Mouse (Mus musculus) frontal cortex, adult (tissue): ENCODE data around the gene Pced1b.

Experiments used
- ATAC-seq: cut with Nextera tagmentation; 2 replicates; pipeline ENCODE4 v1.9.2; 2017; ENCODE audit warnings: mild to moderate bottlenecking, moderate library complexity, mixed read lengths; ENCODE audit not compliant: low TSS enrichment

Pced1b gene

DNA sequence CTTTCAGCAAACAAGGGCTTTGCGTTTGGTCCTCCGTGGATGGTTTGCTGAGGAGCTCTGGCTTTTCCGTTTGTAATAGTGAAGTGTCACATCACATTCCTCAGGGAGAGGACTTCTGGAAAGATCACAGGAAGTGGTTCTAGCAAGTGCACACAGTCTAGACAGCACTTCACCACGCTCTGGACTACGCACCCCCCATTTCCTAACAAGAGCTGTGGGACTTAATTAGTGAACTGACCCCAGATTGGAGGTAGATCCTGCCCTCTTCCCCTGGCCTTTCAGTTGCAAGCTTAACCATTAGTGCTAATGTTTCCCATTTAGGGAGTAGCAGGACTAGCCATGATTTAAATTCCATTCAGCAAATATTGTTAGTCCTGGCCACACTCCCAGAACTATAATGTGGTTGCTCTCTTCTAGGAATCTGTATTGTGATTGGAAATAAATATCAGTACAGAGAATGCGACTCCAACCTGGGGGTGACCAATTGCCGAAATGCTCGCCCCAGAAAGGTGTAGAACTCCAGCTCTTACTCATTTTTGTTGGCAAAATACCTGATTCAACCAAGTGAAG is 10.4 kb downstream of the Pced1b start:
- no peak for ATAC-seq

DNA sequence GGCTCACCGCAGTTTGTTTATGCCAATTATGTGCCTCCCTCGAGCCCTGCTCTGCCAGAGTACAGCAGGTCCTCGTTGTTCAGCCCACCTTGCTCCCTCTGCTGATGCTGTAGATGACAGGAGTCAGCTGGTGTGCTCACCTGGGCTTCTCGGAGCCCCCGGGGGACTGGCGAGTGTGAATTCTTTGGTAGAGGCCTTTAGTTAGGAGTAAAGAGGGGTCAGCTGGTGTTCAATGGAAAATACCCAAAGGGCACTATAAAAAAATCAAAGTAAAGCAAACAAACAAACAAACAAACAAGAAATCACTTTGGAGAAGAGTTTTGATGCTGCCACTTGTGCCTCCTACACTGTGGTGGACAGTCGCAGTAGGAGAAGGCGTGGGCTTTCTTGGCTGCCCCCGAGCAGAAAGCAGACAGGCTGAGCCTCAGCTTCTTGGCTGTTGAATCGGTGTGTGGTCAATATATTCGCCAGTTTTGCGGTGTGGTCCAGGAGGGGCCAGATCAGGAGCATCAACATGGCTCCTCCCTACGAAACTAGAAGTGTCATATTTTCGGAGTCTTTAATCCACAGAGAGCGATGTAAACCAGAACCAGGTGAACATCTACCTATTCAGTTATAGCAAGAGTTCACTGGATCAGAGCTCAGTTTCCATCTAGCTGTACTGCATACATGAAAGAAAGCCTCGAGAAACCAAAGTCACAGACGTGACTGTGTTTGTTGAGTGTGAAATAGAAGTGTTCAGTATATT is 11.8 kb downstream of the Pced1b start:
- no peak for ATAC-seq

DNA sequence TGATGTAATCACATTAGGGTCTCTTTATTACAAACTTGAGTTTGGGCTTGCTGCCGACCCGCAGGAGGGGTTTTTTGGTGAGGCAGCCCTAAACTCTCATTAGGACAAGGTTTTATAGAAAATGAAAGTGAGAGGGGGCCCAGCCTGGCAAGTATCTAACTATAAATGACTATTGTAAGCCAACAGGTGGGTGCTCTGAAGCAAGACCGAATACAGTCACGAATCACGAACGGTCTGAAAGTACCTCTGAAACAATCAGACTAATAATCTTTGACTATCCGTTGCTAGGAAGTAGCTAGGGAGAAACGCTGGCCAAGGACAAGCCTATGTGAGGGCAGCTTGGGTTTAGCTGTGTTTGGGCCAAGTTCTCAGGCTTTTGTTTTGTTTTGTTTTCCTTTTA is 12.4 kb downstream of the Pced1b start:
- no peak for ATAC-seq

DNA sequence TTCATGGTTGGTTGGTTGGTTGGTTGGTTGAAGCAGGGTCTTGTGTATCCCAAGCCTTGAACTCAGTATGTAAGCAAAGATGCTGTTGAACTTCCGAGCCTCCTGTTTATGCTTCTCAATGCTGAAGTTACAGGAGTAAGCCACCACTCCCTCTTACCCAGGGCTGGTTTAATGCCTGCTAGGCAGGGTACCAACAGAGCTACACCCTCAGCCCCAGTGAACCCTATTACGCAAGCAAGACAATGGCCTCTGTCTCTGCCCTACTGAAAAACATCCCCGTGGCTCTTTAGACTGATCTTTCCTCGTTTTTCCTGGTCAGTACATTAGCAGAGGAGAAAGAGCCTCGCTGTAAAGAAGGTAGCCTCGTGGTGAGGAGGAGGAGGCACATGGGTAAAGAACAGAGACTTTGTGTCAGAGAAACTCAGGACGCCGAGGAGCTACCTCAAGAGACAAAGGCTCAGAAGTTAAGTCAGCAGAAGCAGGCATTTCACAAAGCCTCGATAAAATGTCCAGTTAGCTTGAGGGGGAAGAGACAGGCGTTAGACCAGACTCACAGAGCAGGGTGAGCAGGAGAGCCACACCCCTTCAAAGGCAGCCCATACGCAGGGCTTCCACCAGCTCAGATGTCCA is 13.2 kb downstream of the Pced1b start:
- ATAC-seq = no peak

DNA sequence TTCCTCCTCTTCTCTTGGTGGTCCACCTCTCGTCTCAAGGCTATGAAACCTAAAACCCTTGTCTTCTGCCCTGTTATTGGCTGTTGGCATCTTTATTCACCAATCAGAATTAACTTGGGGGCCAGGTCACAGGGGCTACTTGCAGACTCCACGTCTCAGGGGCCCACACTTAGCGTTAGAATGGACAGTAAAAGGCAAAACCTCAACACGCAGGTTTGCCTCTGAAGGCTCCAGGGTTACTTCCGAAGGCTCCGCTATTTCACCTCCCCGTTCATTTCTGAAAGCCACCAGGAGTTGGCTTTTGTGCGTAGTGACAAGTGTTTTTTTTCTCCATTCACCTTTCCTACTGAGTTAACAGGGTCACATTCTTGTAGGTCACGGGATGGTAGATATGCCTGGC is 15.3 kb downstream of the Pced1b start:
- ATAC-seq = no peak

DNA sequence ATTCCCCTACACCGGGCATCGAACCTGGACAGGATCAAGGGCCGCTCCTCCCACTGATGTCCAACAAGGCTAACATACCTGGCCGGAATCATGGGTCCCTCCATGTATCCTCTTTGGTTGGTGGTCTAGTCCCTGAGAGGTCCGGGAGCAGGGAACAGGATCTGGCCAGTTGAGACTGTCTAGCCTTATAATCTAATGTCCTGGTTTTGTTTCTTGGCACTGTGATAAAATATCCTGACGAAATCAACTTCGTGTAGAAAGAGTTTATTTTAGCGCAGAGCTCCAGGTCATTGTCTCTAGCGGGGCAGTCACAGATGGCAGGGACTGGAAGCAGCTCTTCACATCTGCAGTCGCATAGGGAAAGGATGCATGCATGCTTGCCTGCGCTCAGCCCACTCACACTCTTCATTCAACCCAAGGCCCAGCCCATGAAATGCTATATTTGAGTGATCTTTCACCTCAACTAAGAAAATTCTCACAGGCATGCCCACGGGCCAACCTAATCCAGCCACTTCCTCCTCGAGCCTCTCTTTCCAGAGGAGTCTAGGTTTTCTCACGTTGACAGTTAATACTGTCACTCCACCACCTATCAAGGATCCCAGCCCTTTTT is 19.4 kb downstream of the Pced1b start:
- ATAC-seq = no peak

DNA sequence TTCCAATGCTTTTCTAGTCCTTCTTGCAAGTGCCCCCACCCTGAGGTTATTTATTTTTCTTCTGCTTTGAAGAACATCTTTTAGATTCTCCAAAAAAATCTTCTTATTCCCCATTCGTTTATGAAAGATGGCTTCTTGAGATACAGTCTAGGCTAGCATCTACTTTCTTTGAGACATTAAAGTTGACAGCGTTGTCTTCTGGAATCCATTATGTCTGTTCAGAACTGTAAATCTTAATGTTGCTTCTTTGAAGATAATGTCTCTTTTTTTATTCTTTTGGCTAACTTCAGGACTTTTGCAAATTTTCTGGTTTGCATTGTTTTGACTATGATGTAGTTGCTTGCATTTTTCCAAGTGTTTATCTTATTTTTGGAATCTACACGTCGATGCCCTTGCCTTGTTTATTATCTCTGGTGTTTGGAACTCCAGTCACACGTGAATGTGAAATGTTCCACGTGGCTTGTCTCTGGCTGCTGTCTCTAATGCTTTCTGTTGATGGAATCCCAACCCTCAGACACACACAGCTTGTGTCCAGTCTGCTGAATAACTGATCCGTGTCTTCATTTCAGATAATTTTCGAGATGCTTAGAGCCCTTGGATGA is 20.3 kb downstream of the Pced1b start:
- ATAC-seq = no peak

DNA sequence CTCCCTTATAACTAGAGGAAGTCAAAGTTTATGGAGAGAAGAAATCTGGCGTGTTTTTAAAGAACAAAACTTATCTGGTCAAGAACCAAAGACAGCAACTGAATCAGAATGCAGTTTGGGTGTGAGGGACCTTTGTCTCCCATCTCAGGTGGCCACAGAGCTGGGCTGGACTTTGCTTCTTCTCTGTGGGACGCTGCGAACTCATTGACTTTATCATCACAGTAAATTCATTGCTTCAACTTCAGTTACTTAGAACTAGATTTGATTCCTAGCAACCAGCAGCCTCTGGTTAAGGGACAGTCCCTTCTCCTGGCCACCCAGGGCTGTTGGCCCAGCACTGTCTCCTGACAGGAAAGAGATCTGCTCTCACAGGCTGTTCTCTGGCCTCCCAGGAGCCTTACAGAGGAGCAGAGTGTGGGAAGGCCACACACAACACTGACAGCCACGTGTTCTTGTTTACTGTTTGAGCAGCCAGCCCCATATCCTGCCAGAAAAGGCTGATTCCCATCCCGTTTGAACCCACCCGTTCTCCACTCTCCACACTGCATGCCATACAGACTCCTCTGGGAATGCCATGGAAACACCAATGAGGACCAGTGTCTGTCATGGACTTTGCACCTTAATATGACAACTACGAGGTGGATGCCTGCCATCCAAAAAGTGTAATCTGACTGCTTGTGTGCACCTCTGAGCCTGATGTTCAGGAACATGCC is 25.2 kb downstream of the Pced1b start:
- ATAC-seq = no peak

DNA sequence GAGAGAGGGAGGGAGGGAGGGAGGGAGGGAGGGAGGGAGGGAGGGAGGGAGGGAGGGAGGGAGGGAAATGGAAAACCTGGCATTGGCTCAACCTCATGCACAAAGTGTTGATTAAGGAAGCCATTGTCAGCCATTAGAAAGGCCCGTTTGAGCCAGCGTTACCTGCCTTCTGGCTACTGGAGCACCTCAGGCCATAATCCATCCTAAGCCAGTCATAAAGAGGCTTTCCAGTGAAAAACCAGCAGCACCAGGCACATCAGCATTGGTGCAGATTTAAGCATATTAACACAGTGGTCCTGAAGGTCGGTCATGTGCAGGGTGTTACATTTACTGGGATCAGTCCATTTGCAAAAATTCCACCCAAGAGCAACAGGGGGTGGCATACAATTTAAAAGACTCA is 25.9 kb downstream of the Pced1b start:
- no peak for ATAC-seq

DNA sequence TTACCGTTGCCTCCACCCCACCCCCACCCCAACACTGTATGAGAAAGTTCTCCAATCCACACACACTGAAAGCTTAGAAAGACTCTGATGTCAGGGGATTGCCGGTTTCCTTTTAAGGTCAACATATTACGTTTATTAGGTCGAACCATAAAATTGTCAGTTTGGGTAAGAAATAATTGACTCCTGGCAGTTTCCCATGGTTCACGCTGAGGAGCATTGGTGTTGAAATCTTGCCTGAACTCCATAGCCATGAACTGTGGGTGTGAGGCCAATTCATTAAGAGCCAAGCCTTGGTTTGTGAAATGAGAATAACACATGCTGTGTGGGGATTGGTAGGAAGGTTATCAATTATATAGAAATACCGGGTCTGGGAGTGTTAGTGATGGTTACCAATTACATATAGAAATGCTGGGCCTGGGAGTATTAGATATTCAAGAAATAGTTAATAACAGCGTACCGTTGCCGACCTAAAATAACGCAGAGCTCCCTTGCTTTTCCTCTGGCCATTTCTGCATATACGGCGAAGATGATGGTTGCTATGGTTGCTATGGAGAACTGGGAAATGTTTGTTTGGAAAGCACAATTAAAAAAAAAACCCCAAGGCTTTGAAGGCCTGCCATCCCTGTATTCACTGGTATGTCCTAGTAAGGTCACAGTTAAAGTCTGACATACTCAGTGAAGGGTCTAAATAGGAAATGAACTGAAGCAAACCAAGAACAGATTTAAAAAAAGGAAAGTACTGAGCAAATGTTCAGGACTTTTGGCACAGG is 28.9 kb downstream of the Pced1b start:
- ATAC-seq = no peak

DNA sequence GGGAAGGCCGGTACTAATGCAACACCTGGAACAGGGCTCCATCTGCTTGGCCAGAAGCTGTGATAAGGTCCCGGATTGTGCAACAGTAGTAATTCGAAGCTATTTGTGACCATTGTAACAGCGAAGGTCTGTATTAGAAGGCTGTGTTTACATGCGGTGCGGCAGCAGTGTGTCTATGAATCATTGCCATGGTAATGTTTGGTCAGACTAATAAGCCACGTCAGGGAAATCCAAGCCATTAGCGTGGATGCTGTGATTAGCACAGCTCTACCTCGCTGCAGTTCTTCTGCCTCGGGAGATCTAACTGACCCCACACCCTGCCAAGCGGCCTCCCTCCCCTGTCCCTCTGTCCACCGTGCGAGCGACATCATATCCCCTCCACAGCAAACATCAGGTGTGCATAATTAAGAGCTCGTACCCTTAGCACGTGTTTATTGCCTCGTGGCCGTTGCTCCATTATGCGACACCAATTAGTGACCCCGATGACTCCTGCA is 29.8 kb downstream of the Pced1b start:
- ATAC-seq = no peak

DNA sequence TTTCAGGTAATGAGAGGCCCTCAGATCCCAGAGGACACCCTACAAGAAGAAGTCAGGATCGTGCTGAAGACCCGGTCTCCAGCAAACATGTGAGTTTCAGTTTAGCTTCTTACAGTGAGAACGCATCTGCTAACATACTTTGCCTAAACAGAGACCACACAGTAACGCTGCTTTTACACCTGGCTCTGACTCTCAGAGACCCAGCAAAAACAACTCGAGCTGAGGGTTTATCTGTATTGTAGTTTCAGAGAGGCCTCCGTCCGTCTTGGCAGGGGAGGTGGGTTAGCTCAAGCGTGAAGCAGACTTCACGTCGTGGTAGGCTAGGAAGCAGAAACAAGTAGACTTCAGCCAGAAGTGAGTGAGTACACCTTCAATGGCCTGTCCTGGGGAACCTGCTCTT is 30.4 kb downstream of the Pced1b start:
- ATAC-seq = no peak

DNA sequence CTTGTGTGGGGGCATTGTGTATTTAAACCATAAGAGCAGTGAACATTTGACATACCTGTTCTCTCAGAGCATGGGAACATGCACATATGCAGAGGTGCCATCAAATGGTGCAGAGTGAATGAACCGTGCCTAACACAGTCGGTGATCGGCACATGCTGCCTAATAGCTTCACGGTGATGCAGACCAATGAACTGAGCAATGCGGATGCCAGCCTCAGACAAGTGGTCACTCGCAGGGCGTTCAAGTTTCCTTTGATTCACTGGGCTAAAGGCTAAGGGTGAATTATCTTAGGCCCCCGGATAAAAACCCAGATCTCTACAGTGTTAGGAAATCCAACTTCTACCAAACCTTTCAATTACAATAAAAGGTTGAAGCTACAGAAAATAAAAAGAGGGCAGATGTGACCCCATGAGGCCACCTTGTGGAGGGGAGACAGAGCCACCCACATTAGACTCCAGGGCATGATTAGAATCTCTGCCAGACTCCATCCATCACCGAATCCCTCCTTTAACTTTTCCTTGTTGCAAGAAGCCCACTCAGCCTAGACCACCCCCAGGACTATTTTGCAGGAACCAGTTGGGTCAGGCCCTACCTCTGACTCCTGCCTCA is 31.5 kb downstream of the Pced1b start:
- ATAC-seq = no peak

DNA sequence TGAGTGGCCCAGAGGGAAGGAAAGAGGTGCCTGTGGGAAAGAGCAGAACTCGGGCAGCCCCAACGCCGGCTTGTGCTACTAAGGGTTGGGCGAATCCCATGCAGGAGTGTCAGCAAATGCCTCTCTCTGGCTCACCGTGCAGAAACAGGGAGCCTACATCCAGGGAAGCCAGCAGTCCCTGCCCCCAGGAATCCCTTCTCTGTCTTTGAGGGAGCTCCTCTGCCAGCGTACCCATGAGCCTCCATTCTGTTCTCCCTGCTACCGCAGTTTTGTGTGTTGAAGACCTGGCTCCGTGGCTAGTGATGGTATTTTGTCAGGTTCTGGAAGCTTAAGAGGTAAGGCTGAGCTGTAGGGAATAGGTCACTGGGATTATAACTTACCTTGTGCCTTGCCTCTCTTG is 33.2 kb downstream of the Pced1b start:
- ATAC-seq = no peak

DNA sequence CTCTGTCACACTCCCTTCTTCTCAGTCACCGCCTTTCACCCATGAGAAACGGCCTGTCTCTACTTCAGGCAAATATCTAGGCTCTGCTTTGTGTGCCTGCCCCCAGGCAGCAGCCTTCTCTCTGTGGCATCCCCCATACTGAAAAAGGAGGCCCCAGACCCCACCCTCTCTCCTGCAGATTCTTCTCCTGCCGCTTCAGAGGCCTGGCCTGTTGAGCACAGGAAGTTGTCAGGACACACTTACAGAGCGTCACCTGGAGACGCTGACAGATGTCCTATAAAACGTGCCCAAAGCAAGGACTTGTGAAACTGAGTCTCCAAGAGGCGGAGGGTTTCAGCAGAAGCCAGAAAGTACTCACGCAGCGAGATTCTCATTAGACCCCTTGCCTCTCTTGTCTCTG is 33.9 kb downstream of the Pced1b start:
- no peak for ATAC-seq

DNA sequence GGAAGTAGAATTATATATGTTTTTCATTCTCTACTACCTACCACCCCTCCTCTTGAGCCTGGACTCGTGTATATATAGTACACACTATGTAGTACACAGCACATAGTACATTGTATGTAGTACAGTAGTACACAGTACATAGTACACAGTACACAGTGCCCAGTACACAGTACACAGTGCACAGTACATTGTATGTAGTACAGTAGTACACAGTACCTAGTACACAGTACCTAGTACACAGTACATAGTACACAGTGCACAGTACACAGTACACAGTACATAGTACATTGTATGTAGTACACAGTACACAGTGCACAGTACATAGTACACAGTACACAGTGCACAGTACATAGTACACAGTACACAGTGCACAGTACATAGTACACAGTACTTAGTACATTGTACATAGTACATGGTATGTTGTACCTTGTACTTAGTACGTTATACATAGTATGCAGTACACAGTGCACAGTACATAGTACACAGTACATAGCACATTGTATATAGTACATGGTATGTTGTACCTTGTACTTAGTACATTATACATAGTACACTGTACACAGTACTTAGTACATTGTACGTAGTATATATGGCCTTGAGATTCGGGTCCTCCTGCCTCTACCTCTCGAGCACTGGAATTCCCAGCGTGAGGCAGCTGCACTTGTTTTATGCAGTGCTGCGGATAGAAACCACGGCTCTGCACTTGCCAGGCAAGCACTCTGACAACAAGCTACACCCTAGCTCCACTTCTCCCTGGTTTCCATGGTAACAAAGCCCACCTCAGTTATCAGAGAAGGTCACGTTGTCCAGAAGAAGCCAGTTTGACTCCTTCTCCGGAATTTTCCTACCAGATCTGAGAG is 35.0 kb downstream of the Pced1b start:
- ATAC-seq = no peak

DNA sequence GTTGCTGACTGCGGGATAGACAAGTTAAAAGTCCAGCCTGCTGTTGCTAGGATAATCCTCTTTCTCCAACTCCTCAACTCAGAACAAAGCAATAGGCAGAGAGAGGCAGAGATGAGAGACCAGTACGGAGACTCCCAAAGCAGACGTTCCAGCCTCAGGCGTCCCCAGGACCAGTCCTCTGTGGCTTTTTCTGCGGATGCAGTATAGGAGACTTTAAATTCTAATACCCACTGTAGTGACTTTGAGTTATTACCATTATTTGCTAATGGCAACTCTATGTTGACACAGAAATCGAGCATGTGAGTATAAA is 35.6 kb downstream of the Pced1b start:
- no peak for ATAC-seq

DNA sequence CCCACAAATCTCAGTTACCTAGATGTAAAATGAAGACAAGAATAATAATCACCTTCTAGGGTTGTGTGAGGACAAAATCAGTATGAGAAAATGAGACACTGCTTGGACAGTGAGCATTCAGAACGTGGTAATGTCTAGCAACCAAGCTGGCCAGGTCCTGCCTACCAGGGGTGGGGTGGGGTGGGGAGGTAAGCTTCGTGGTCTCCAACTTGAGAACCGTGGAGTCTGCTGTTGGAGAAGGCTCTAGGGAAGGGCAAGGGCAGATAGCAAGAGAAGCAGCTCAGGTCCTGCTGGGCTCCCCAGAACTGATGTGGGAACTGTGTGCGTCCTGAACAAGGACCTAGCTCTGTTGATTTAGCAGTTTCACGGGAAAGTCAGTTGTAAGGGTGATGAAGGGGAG is 37.3 kb downstream of the Pced1b start:
- ATAC-seq = no peak

DNA sequence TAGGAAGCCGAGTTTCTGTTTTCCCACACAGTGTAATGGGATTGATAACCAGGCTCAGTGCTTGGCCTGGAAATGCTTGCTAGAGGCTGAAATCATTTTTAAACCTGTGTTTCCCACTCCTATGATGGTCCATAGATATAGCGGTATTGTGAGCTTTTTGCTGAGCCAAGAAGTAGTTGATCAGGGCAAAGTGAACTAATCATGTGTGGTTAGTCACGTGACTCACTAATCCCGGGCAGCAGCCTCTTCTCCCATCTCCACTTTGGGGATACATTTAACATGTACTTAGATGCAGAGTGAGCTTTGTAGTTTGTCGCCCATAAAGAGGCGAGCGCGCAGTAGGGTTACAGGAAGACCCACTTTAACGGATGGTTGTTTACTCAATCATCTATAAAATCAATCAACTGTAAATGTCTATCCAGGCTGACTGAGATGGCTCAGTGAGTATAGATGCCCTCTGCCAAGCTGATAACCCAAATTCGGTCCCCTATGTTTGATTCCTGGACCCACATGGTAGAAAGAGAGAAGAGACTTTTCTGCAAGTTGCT is 38.8 kb downstream of the Pced1b start:
- no peak for ATAC-seq

DNA sequence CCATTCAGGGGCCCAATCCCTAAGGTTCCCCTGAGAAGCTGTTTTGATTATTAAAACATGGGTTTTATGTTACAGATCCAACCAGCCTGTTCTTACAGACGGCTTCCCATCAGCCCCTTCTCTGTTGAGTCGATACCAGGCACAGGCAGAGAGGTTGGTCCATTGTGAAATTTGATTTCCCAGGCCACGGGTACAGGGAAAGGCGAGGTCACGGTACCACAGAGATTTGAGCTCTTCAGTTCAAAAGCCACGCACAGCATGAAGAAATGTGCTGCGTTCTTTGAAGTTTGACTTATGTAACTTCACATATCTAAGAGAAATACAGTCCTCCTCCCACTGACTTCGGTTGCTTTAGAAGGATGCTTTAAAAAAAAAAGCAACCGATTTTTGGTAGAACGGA is 39.8 kb downstream of the Pced1b start:
- no peak for ATAC-seq
